Mouse (Mus musculus): ENCODE measurements around the gene Hopx. TPM values are rescaled to one million over a fixed set of nuclear protein-coding genes. Genes with fewer than 3 reads are reported as not detected.
"Not testable (repeated sequence)": the region's sequence is repeated elsewhere in the genome, so short reads cannot be mapped to it uniquely, and the experiment has no call there.

The Hopx gene
- polyA plus RNA-seq, 1 experiment from 2014 or later = 0.37 TPM

DNA sequence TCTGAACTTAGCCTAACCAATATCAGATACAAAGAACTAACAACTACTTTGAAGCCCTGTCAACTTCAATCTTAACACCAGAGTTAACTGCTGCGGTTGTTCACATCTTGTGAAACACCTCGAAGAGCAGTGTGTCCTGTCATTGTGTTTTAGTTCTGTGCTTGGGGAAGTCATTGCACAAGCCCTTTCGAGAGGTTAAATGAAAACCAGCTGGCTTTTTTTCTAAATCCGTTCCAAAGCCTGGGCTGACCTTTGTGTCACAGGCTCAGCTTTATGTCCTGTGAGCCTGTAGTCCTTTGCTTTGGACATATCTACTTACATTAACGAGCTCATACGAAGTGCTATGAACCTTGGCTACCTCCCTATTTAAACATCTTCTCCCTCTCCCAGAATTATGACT is 17.2 kb downstream of the Hopx start:
- no peaks in the 10 kb centered on the region for H3K9me3 ChIP-seq (ENCODE audit: control insufficient read depth, low read length)
- H3K27ac ChIP-seq (ENCODE audit: low read depth, low read length) = no peak overlapping the region
- H3K4me3 ChIP-seq (ENCODE audit: low read depth, low read length) = no peak overlapping the region
- 46% methylated on average over 6 of the region's 6 CpGs for WGBS
- H3K27me3 ChIP-seq (ENCODE audit: control insufficient read depth, insufficient read depth, low read length) = peaks cover 34% of the 10 kb centered on the region
- peaks cover 6% of the 10 kb centered on the region; the same call in 1 of the 2 replicates for H3K4me1 ChIP-seq (ENCODE audit: control insufficient read depth, insufficient read depth, low read length)
- H3K4me2 ChIP-seq = no peak overlapping the region
- no peaks in the 10 kb centered on the region for H3K36me3 ChIP-seq (ENCODE audit: control insufficient read depth, insufficient read depth, low read length)
- no peak for DNase-seq (ENCODE audit: low spot score, missing footprints)
- no peak overlapping the region for H3K9ac ChIP-seq (ENCODE audit: low read length)
- ATAC-seq (ENCODE audit: low FRiP score) = no peak

DNA sequence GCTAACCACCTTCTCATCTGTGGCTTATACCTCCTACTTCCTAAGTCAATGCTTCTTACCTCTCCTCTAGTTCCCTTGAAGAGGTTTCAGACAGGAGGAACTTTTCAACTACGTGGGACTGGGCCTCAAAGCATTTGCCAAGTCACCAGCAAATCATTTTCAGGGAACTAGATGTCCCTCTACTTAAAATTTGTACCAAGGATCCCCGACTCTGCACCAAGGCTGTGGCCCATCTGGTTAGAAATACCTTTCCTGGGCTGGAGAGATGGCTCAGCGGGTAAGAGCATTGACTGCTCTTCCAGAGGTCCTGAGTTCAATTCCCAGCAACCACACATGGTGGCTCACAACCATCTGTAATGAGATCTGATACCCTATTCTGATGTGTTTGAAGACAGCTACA is 18.7 kb downstream of the Hopx start:
- 89% methylated on average over 3 of the region's 3 CpGs for WGBS
- not testable (repeated sequence) for H3K36me3 ChIP-seq (ENCODE audit: control insufficient read depth, insufficient read depth, low read length)
- H3K27me3 ChIP-seq (ENCODE audit: control insufficient read depth, insufficient read depth, low read length) = peaks cover 39% of the 10 kb centered on the region

DNA sequence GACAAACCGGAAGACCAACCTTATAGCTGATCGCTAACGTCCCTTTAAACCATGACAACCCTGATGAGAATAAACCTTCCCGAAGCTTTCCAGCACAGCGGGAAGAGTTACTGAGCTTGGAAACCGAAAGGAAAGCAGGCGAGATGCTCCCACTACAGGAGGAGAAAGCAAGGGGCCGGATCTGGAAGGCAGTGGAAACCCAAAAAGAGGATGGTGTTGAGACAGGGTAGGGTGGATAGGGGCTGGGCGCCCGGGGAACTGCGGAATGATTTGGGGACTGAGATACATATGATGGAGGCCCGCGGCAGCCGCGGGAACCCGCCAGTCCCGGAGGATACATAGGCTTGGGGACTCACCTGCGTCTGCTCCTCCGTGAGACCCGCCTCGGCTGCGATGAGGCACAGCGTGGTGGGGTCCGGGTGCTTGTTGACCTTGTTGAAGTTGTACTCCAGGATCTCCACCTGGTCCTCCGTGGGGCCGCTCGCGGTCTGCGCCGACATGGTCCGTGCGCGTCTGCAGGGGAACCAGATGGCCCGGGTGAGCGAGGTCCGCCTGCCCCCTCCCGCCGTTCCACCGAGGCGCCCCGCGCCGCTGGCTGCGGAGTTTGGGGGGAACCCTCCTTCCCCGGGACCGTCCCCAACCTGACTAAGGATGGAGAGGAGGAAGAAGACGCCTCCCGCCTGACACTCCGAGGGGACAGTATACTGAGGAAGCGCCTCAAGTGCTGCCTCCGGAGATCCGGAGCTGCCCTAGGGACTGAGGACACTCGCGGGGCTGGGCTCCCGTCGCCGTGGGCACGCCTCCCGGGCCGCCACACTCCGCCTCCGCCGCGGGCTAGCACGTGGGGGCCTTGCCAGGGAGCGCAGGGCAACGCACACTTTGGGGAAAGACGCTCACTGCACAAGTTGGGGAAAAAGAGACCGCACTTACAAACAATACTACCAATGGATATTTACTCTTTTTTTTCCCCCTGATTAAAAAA is 20.1 kb downstream of the Hopx start:
- H3K4me3 ChIP-seq (ENCODE audit: low read depth, low read length) = peak overlapping the region; percentile 50
- peaks cover 39% of the 10 kb centered on the region for H3K27me3 ChIP-seq (ENCODE audit: control insufficient read depth, insufficient read depth, low read length)
- no peak overlapping the region for H3K27ac ChIP-seq (ENCODE audit: low read depth, low read length)
- H3K9ac ChIP-seq (ENCODE audit: low read length) = peak overlapping the region; percentile 55
- under 1% methylated on average over 69 of the region's 69 CpGs for WGBS
- H3K36me3 ChIP-seq (ENCODE audit: control insufficient read depth, insufficient read depth, low read length) = no peaks in the 10 kb centered on the region
- peak; percentile 74 for ATAC-seq (ENCODE audit: low FRiP score)
- H3K4me1 ChIP-seq (ENCODE audit: control insufficient read depth, insufficient read depth, low read length) = peaks cover 6% of the 10 kb centered on the region; the same call in 1 of the 2 replicates
- H3K9me3 ChIP-seq (ENCODE audit: control insufficient read depth, low read length) = no peaks in the 10 kb centered on the region
- peak; percentile 97 for DNase-seq (ENCODE audit: low spot score, missing footprints)
- H3K4me2 ChIP-seq = peak overlapping the region; percentile 98

More for the DNA sequence above, 18.7 kb downstream of the Hopx start:
- H3K4me1 ChIP-seq (ENCODE audit: control insufficient read depth, insufficient read depth, low read length); H3K27ac ChIP-seq (ENCODE audit: low read depth, low read length); H3K9me3 ChIP-seq (ENCODE audit: control insufficient read depth, low read length); ATAC-seq (ENCODE audit: low FRiP score); H3K4me3 ChIP-seq (ENCODE audit: low read depth, low read length); DNase-seq (ENCODE audit: low spot score, missing footprints); H3K4me2 ChIP-seq; H3K9ac ChIP-seq (ENCODE audit: low read length): not testable (repeated sequence)

DNA sequence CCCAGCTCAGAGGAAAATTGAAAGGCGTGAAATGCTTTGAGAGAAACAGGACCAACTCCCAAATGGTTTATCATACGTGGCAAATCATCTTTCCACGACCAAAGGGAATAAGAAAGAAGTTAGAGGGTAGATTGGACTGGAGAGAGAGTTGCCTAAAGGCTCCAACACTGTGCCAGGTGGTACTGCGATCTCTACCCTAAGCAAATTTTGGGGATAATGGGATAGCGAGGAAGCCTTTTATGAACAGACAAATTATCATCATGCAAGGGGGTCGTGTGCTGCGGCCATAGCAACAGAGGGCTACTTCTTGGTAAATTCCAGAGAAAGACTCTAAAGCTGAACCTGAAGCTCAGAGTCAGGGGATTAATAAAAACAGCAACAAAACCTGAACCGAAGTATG is 21.0 kb downstream of the Hopx start:
- ATAC-seq (ENCODE audit: low FRiP score) (no peak), DNase-seq (ENCODE audit: low spot score, missing footprints) (peak; percentile 93)
- H3K27me3 ChIP-seq (ENCODE audit: control insufficient read depth, insufficient read depth, low read length) = peaks cover 39% of the 10 kb centered on the region
- H3K9me3 ChIP-seq (ENCODE audit: control insufficient read depth, low read length) = no peaks in the 10 kb centered on the region
- H3K9ac ChIP-seq (ENCODE audit: low read length) = no peak overlapping the region
- peaks cover 6% of the 10 kb centered on the region; the same call in 1 of the 2 replicates for H3K4me1 ChIP-seq (ENCODE audit: control insufficient read depth, insufficient read depth, low read length)
- H3K27ac ChIP-seq (ENCODE audit: low read depth, low read length) = no peak overlapping the region
- H3K4me3 ChIP-seq (ENCODE audit: low read depth, low read length) = peak overlapping the region; percentile 50
- no peaks in the 10 kb centered on the region for H3K36me3 ChIP-seq (ENCODE audit: control insufficient read depth, insufficient read depth, low read length)
- 34% methylated on average over 8 of the region's 8 CpGs for WGBS
- peak overlapping the region; percentile 98 for H3K4me2 ChIP-seq

DNA sequence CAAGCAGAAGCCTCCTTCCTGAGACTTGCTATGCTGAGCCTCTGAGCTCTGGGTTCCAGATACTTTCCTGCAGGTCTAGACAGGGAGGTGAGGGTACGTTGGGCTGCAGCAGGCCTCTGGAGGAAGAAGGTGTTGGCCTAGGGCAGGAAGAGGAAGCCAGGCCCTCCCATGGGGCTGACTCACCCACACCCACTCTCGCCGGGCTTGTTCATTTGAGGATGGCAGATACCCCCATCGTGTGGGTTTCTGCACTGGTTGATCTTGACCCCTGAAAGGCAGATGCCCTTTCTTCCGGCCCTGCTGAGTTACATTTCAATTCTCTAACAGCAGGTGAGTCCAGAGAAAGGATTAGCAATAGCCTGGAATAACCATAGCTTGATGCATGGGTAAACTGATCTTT is 22.4 kb downstream of the Hopx start:
- Histone ChIP-seq H3K27me3 (ENCODE audit: control insufficient read depth, insufficient read depth, low read length) (peaks cover 38% of the 10 kb centered on the region), H3K27ac (ENCODE audit: low read depth, low read length) (no peak overlapping the region), H3K9me3 (ENCODE audit: control insufficient read depth, low read length) (no peaks in the 10 kb centered on the region), H3K4me2 (no peak overlapping the region), H3K4me3 (ENCODE audit: low read depth, low read length) (no peak overlapping the region), H3K9ac (ENCODE audit: low read length) (no peak overlapping the region), H3K4me1 (ENCODE audit: control insufficient read depth, insufficient read depth, low read length) (peaks cover 6% of the 10 kb centered on the region; the same call in 1 of the 2 replicates), H3K36me3 (ENCODE audit: control insufficient read depth, insufficient read depth, low read length) (no peaks in the 10 kb centered on the region)
- no peak for DNase-seq (ENCODE audit: low spot score, missing footprints)
- no peak for ATAC-seq (ENCODE audit: low FRiP score)
- WGBS = 86% methylated on average over 5 of the region's 5 CpGs

DNA sequence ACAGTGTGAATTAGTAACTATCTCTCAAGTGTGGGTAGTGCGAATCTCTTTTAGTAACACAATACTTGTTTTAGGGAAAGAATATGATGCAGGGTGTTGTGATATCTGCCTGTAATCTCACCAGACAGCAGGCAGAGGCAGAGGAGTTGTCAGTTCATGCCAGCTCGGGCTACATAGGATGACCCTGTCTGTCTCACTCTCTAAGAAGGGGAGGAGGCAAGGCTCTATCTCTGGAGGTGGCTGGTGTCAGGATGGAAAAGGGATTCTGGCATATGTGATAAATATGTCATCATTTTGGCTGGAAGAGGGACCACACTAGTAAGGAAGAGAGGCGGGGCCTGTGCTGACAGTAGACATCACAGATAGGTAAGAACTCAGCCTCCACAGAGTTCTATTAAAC is 23.0 kb downstream of the Hopx start:
- Histone ChIP-seq H3K4me1 (ENCODE audit: control insufficient read depth, insufficient read depth, low read length) (peaks cover 6% of the 10 kb centered on the region; the same call in 1 of the 2 replicates), H3K9ac (ENCODE audit: low read length) (no peak overlapping the region), H3K4me3 (ENCODE audit: low read depth, low read length) (no peak overlapping the region), H3K9me3 (ENCODE audit: control insufficient read depth, low read length) (no peaks in the 10 kb centered on the region), H3K27me3 (ENCODE audit: control insufficient read depth, insufficient read depth, low read length) (peaks cover 36% of the 10 kb centered on the region), H3K36me3 (ENCODE audit: control insufficient read depth, insufficient read depth, low read length) (no peaks in the 10 kb centered on the region), H3K27ac (ENCODE audit: low read depth, low read length) (no peak overlapping the region), H3K4me2 (no peak overlapping the region)
- no peak for DNase-seq (ENCODE audit: low spot score, missing footprints)
- WGBS = 81% methylated on average over 3 of the region's 3 CpGs
- ATAC-seq (ENCODE audit: low FRiP score) = no peak

DNA sequence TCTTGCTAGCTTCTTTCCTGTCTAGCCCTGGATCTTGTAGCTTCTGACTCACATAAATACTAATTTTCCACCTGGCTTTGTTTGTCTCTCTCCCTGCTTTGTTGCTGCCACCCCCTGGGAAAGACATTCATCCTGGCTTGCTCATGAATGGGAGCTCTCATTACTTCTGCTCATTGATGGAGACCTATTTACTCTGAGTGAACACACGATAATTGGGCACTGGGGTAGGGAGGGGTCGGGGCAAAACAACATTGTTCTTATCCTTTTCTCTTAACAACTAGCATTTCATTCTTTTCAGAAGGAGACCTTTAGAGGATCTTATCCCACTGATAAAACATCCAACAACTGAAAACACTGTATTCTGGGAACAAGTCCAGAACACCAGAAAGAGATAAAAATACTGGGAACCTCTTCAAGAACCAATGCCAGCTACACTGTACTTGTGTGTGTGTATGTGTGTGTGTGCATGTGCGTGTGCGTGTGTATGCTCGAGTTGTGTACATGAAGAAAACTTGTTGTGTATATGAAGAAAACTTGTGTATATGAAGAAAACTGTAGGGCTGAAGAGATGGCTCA is 24.3 kb downstream of the Hopx start:
- Histone ChIP-seq H3K9me3 (ENCODE audit: control insufficient read depth, low read length) (no peaks in the 10 kb centered on the region), H3K9ac (ENCODE audit: low read length) (no peak overlapping the region), H3K27me3 (ENCODE audit: control insufficient read depth, insufficient read depth, low read length) (peaks cover 28% of the 10 kb centered on the region), H3K4me1 (ENCODE audit: control insufficient read depth, insufficient read depth, low read length) (peaks cover 6% of the 10 kb centered on the region; the same call in 1 of the 2 replicates), H3K36me3 (ENCODE audit: control insufficient read depth, insufficient read depth, low read length) (no peaks in the 10 kb centered on the region), H3K4me2 (no peak overlapping the region), H3K27ac (ENCODE audit: low read depth, low read length) (no peak overlapping the region), H3K4me3 (ENCODE audit: low read depth, low read length) (no peak overlapping the region)
- no peak for DNase-seq (ENCODE audit: low spot score, missing footprints)
- no peak for ATAC-seq (ENCODE audit: low FRiP score)
- 62% methylated on average over 5 of the region's 5 CpGs for WGBS

DNA sequence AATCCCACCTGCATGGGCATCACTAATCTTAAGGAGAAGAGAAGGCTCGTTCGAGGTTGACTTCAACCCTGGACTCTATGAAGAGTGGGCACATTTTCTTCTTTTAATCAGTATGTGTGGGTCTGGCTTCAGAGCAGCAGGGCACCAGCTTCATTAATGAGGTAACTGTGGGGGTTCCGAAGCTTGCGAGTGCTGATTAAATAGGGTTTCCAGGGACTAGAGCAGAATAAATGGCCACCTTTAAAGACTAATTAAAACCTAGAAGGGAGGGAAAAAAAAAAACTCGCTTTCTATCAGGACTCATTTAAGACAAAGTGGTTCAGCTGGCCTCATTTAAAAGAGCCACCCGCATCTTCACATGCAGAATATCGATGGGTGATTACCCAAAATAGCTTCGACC is 25.0 kb downstream of the Hopx start:
- Histone ChIP-seq H3K9me3 (ENCODE audit: control insufficient read depth, low read length) (no peaks in the 10 kb centered on the region), H3K4me1 (ENCODE audit: control insufficient read depth, insufficient read depth, low read length) (peaks cover 5% of the 10 kb centered on the region; the same call in 1 of the 2 replicates), H3K36me3 (ENCODE audit: control insufficient read depth, insufficient read depth, low read length) (no peaks in the 10 kb centered on the region), H3K27ac (ENCODE audit: low read depth, low read length) (no peak overlapping the region), H3K27me3 (ENCODE audit: control insufficient read depth, insufficient read depth, low read length) (peaks cover 23% of the 10 kb centered on the region), H3K9ac (ENCODE audit: low read length) (no peak overlapping the region), H3K4me3 (ENCODE audit: low read depth, low read length) (no peak overlapping the region), H3K4me2 (no peak overlapping the region)
- DNase-seq (ENCODE audit: low spot score, missing footprints) = no peak
- WGBS = 42% methylated on average over 8 of the region's 8 CpGs
- ATAC-seq (ENCODE audit: low FRiP score) = no peak

DNA sequence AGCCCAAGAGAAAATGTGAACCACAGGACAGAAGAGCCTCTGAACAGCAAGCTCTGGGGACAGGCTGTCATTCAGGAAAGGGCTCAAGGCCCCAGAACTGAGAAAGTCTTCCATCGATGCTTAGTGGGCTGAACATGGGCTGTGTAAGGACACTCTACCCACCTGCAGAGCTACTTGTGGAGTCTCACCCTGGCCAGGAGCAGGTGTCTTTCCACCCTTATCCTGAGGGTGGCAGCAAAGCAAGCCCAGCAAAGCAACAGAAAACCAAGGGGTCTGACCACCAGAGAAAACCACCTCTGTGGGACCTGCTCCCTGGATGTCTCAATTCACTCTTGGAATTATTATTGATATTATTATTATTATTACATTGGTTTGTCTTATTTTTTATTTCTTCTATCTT is 25.6 kb downstream of the Hopx start:
- Histone ChIP-seq H3K27ac (ENCODE audit: low read depth, low read length) (no peak overlapping the region), H3K9me3 (ENCODE audit: control insufficient read depth, low read length) (no peaks in the 10 kb centered on the region), H3K4me2 (no peak overlapping the region), H3K4me3 (ENCODE audit: low read depth, low read length) (no peak overlapping the region), H3K27me3 (ENCODE audit: control insufficient read depth, insufficient read depth, low read length) (peaks cover 18% of the 10 kb centered on the region), H3K36me3 (ENCODE audit: control insufficient read depth, insufficient read depth, low read length) (no peaks in the 10 kb centered on the region), H3K4me1 (ENCODE audit: control insufficient read depth, insufficient read depth, low read length) (peaks cover 4% of the 10 kb centered on the region; the same call in 1 of the 2 replicates), H3K9ac (ENCODE audit: low read length) (no peak overlapping the region)
- 41% methylated on average over 1 of the region's 1 CpGs for WGBS
- DNase-seq (ENCODE audit: low spot score, missing footprints) = peak; percentile 89
- no peak for ATAC-seq (ENCODE audit: low FRiP score)

Data from midbrain, embryonic 11.5 days (tissue).